Mouse (Mus musculus) liver, embryonic 11.5 days (tissue): ENCODE measurements around the gene Cacna1a. TPM values are rescaled to one million over a fixed set of nuclear protein-coding genes. Genes with fewer than 3 reads are reported as not detected.
A peak's percentile ranks its signal among the peaks of the same experiment; 100 is the strongest.

Experiments
- ATAC-seq: fragments of 200-750 bp; cut with Nextera tagmentation; replicated peaks from 2 replicates; pipeline ENCODE4 v1.8.0; 2017; ENCODE audit warnings: moderate number of reproducible peaks, mild to moderate bottlenecking, moderate TSS enrichment, moderate library complexity; ENCODE audit not compliant: low FRiP score
- DNase-seq: peaks from one replicate; pipeline ENCODE4 v3.0.0-alpha.2; 2017; ENCODE audit warnings: low spot score
- H3K27ac ChIP-seq: fragments of 300-500 bp; sonication (generic); 2 replicates; pipeline ENCODE4 v1.5.1; 2014; ENCODE audit warnings: mild to moderate bottlenecking, low read depth, low read length, control low read depth
- H3K27me3 ChIP-seq: fragments of 300-500 bp; sonication (generic); replicated peaks from 2 replicates; pipeline ENCODE4 v1.6.1; 2014; ENCODE audit warnings: low read length, mixed read lengths; ENCODE audit not compliant: control insufficient read depth, insufficient read depth
- H3K36me3 ChIP-seq: fragments of 300-500 bp; sonication (generic); 2 replicates; pipeline ENCODE4 v1.6.1; 2014; ENCODE audit warnings: mild to moderate bottlenecking, low read length, moderate library complexity, mixed read lengths; ENCODE audit not compliant: control insufficient read depth, insufficient read depth
- H3K4me1 ChIP-seq: fragments of 300-500 bp; sonication (generic); replicated peaks from 2 replicates; pipeline ENCODE4 v1.6.1; 2014; ENCODE audit warnings: low read length, mixed read lengths; ENCODE audit not compliant: control insufficient read depth, insufficient read depth
- H3K4me2 ChIP-seq: fragments of 300-500 bp; sonication (generic); 2 replicates; pipeline ENCODE4 v1.6.1; 2014; ENCODE audit warnings: mild to moderate bottlenecking, control low read depth, moderate library complexity
- H3K4me3 ChIP-seq: fragments of 300-500 bp; sonication (generic); 2 replicates; pipeline ENCODE4 v1.5.1; 2014; ENCODE audit warnings: low read depth, low read length, control low read depth
- H3K9ac ChIP-seq: fragments of 300-500 bp; sonication (generic); 2 replicates; pipeline ENCODE4 v1.6.1; 2014; ENCODE audit warnings: low read depth, low read length, control low read depth
- H3K9me3 ChIP-seq: fragments of 300-500 bp; sonication (generic); 2 replicates; pipeline ENCODE4 v1.6.1; 2016; ENCODE audit warnings: low read length, inconsistent platforms, mixed read lengths; ENCODE audit not compliant: control insufficient read depth
- WGBS: fragments of 180-500 bp; shearing (Covaris S2); extraction: QIAGEN DNeasy Blood & Tissue Kit; methylation state at CpG from one replicate; pipeline ENCODE4 v1.1.7; 2014; 5-methylcytosine and 5-hydroxymethylcytosine counted together
- polyA plus RNA-seq: library from polyadenylated mRNA; unstranded; fragments of >200 nt; fragmentation: Nextera tagmentation; extraction: Ambion mirVana; gene quantifications from 2 replicates; pipeline ENCODE4 v1.2.1, GENCODE M21; 2014

The Cacna1a gene
- polyA plus RNA-seq, 1 experiment from 2014 or later = 1.8 TPM

GRCm38 (mm10) chr8:84471271-84471995, 83.2 kb downstream of the Cacna1a start:
- Histone ChIP-seq H3K27ac (no peak overlapping the region), H3K4me3 (no peak overlapping the region), H3K4me1 (no peaks in the 10 kb centered on the region), H3K9me3 (no peaks in the 10 kb centered on the region), H3K4me2 (no peak overlapping the region), H3K9ac (no peak overlapping the region), H3K27me3 (no peaks in the 10 kb centered on the region), H3K36me3 (no peaks in the 10 kb centered on the region)
- DNase-seq (peak; percentile 54), ATAC-seq (no peak)
- WGBS = 38% methylated on average over 9 of the region's 9 CpGs

GRCm38 (mm10) chr8:84474456-84474855, 86.2 kb downstream of the Cacna1a start:
- H3K9me3 ChIP-seq = no peaks in the 10 kb centered on the region
- H3K36me3 ChIP-seq = no peaks in the 10 kb centered on the region
- H3K4me2 ChIP-seq = no peak overlapping the region
- ATAC-seq (no peak), DNase-seq (no peak)
- no peak overlapping the region for H3K9ac ChIP-seq
- H3K4me3 ChIP-seq = no peak overlapping the region
- no peaks in the 10 kb centered on the region for H3K4me1 ChIP-seq
- no peak overlapping the region for H3K27ac ChIP-seq
- H3K27me3 ChIP-seq = no peaks in the 10 kb centered on the region
- 65% methylated on average over 1 of the region's 1 CpGs for WGBS

GRCm38 (mm10) chr8:84477341-84477740, 89.1 kb downstream of the Cacna1a start:
- WGBS = 75% methylated on average over 3 of the region's 3 CpGs
- DNase-seq (no peak), ATAC-seq (no peak)
- Histone ChIP-seq H3K36me3 (no peaks in the 10 kb centered on the region), H3K27ac (no peak overlapping the region), H3K4me1 (no peaks in the 10 kb centered on the region), H3K9me3 (no peaks in the 10 kb centered on the region), H3K9ac (no peak overlapping the region), H3K27me3 (no peaks in the 10 kb centered on the region), H3K4me2 (no peak overlapping the region), H3K4me3 (no peak overlapping the region)

GRCm38 (mm10) chr8:84483004-84483403, 94.8 kb downstream of the Cacna1a start:
- no peaks in the 10 kb centered on the region for H3K27me3 ChIP-seq
- H3K9ac ChIP-seq = no peak overlapping the region
- no peaks in the 10 kb centered on the region for H3K9me3 ChIP-seq
- WGBS = 82% methylated on average over 4 of the region's 4 CpGs
- ATAC-seq (no peak), DNase-seq (no peak)
- no peaks in the 10 kb centered on the region for H3K36me3 ChIP-seq
- no peak overlapping the region for H3K27ac ChIP-seq
- H3K4me1 ChIP-seq = no peaks in the 10 kb centered on the region
- H3K4me2 ChIP-seq = no peak overlapping the region
- no peak overlapping the region for H3K4me3 ChIP-seq

- Histone ChIP-seq H3K27me3 (no peaks in the 10 kb centered on the region), H3K9me3 (no peaks in the 10 kb centered on the region), H3K4me3 (no peak overlapping the region), H3K9ac (no peak overlapping the region), H3K36me3 (no peaks in the 10 kb centered on the region), H3K4me2 (no peak overlapping the region), H3K27ac (no peak overlapping the region), H3K4me1 (no peaks in the 10 kb centered on the region)
- DNase-seq (no peak), ATAC-seq (no peak)
- 68% methylated on average over 4 of the region's 4 CpGs for WGBS
Observed at GRCm38 (mm10) chr8:84485366-84485765, 97.1 kb downstream of the Cacna1a start.

GRCm38 (mm10) chr8:84485864-84486263, 97.6 kb downstream of the Cacna1a start:
- Histone ChIP-seq H3K27me3 (no peaks in the 10 kb centered on the region), H3K9ac (no peak overlapping the region), H3K36me3 (no peaks in the 10 kb centered on the region), H3K9me3 (no peaks in the 10 kb centered on the region), H3K4me3 (no peak overlapping the region), H3K4me2 (no peak overlapping the region), H3K27ac (no peak overlapping the region), H3K4me1 (no peaks in the 10 kb centered on the region)
- no peak for DNase-seq
- ATAC-seq = no peak
- WGBS = 71% methylated on average over 7 of the region's 7 CpGs

- no peak overlapping the region for H3K4me3 ChIP-seq
- H3K27me3 ChIP-seq = no peaks in the 10 kb centered on the region
- no peaks in the 10 kb centered on the region for H3K36me3 ChIP-seq
- H3K4me2 ChIP-seq = no peak overlapping the region
- H3K4me1 ChIP-seq = no peaks in the 10 kb centered on the region
- no peak overlapping the region for H3K27ac ChIP-seq
- DNase-seq (no peak), ATAC-seq (no peak)
- H3K9me3 ChIP-seq = no peaks in the 10 kb centered on the region
- WGBS = 61% methylated on average over 3 of the region's 3 CpGs
- H3K9ac ChIP-seq = no peak overlapping the region
Observed at GRCm38 (mm10) chr8:84489223-84489622, 101.0 kb downstream of the Cacna1a start.

- Histone ChIP-seq H3K4me1 (no peaks in the 10 kb centered on the region), H3K4me3 (no peak overlapping the region), H3K27ac (no peak overlapping the region), H3K4me2 (no peak overlapping the region), H3K36me3 (no peaks in the 10 kb centered on the region), H3K27me3 (no peaks in the 10 kb centered on the region), H3K9ac (no peak overlapping the region), H3K9me3 (no peaks in the 10 kb centered on the region)
- WGBS = 85% methylated on average over 6 of the region's 6 CpGs
- ATAC-seq (no peak), DNase-seq (no peak)
Observed at GRCm38 (mm10) chr8:84494541-84495084, 106.4 kb downstream of the Cacna1a start.

- DNase-seq = no peak
- no peak overlapping the region for H3K4me2 ChIP-seq
- 46% methylated on average over 5 of the region's 5 CpGs for WGBS
- H3K4me3 ChIP-seq = no peak overlapping the region
- H3K9ac ChIP-seq = no peak overlapping the region
- no peaks in the 10 kb centered on the region for H3K9me3 ChIP-seq
- H3K27ac ChIP-seq = no peak overlapping the region
- no peaks in the 10 kb centered on the region for H3K4me1 ChIP-seq
- H3K27me3 ChIP-seq = no peaks in the 10 kb centered on the region
- ATAC-seq = no peak
- no peaks in the 10 kb centered on the region for H3K36me3 ChIP-seq
Observed at GRCm38 (mm10) chr8:84501181-84501580, 112.9 kb downstream of the Cacna1a start.
